Mouse (Mus musculus) intestine, postnatal 0 days (tissue): ENCODE results near the gene Dok3. TPM values are rescaled to one million over a fixed set of nuclear protein-coding genes. Genes with fewer than 3 reads are reported as not detected.

Source experiments
- ATAC-seq: fragments of 200-750 bp; cut with Nextera tagmentation; 2 replicates; pipeline ENCODE4 v1.8.0; 2017; ENCODE audit warnings: mild to moderate bottlenecking, moderate TSS enrichment, moderate library complexity
- H3K27ac ChIP-seq: fragments of 300-500 bp; sonication (generic); 2 replicates; pipeline ENCODE4 v1.5.1; 2014; ENCODE audit warnings: mild to moderate bottlenecking, low read depth, low read length, moderate library complexity
- H3K27me3 ChIP-seq: fragments of 300-500 bp; sonication (generic); replicated peaks from 2 replicates; pipeline ENCODE4 v1.6.1; 2014; ENCODE audit warnings: low read length, mixed read lengths; ENCODE audit not compliant: control insufficient read depth, insufficient read depth
- H3K36me3 ChIP-seq: fragments of 300-500 bp; sonication (generic); 2 replicates; pipeline ENCODE4 v1.6.1; 2014; ENCODE audit warnings: mild to moderate bottlenecking, moderate library complexity; ENCODE audit not compliant: control insufficient read depth, insufficient read depth
- H3K4me1 ChIP-seq: fragments of 300-500 bp; sonication (generic); replicated peaks from 2 replicates; pipeline ENCODE4 v1.6.1; 2014; ENCODE audit warnings: antibody characterized with exemption, low read length, mixed read lengths; ENCODE audit not compliant: control insufficient read depth, insufficient read depth
- H3K4me2 ChIP-seq: fragments of 300-500 bp; sonication (generic); replicated peaks from 2 replicates; pipeline ENCODE4 v1.6.1; 2014; ENCODE audit warnings: low read depth, mild to moderate bottlenecking, moderate library complexity
- H3K4me3 ChIP-seq: fragments of 300-500 bp; sonication (generic); 2 replicates; pipeline ENCODE4 v1.5.1; 2014; ENCODE audit warnings: low read depth, low read length
- H3K9ac ChIP-seq: fragments of 300-500 bp; sonication (generic); 2 replicates; pipeline ENCODE4 v1.6.1; 2014; ENCODE audit warnings: mild to moderate bottlenecking, low read depth, low read length
- H3K9me3 ChIP-seq: fragments of 300-500 bp; sonication (generic); 2 replicates; pipeline ENCODE4 v1.6.1; 2016; ENCODE audit warnings: mixed run types; ENCODE audit not compliant: control insufficient read depth
- CTCF ChIP-seq: sonication (generic); IDR thresholded peaks from 2 replicates; pipeline ENCODE4 v1.5.1; 2016; ENCODE audit warnings: low read depth, mild to moderate bottlenecking, control low read depth, antibody characterized with exemption, moderate library complexity
- WGBS: fragments of 180-500 bp; shearing (Covaris S2); extraction: QIAGEN DNeasy Blood & Tissue Kit; methylation state at CpG from one replicate; pipeline ENCODE4 v1.1.7; 2014; 5-methylcytosine and 5-hydroxymethylcytosine counted together
- polyA plus RNA-seq: library from polyadenylated mRNA; unstranded; fragments of >200 nt; fragmentation: Nextera tagmentation; extraction: Ambion mirVana; gene quantifications from 2 replicates; pipeline ENCODE4 v1.2.1, GENCODE M21; 2015

Gene Dok3
- polyA plus RNA-seq, 1 experiment from 2014 or later: 1.6 TPM

- H3K36me3 ChIP-seq: peaks cover 20% of the 10 kb centered on the region
- H3K4me1 ChIP-seq: peaks cover 7% of the 10 kb centered on the region
- H3K4me2 ChIP-seq: peak within 1 kb of the TSS; percentile 95
- ATAC-seq: peak; percentile 68
- H3K9ac ChIP-seq: peak within 1 kb of the TSS; percentile 77
- H3K4me3 ChIP-seq: peak within 1 kb of the TSS; percentile 85
- WGBS: under 1% methylated on average over 52 of the region's 55 CpGs
- no peaks in the 10 kb centered on the region for H3K27me3 ChIP-seq
- peak within 1 kb of the TSS; percentile 80 for H3K27ac ChIP-seq
- peak; percentile 94 for TF ChIP-seq CTCF
- no peaks in the 10 kb centered on the region for H3K9me3 ChIP-seq
Measured at GRCm38 (mm10) chr13:55513111-55513748, 15.9 kb downstream of the Dok3 start, which contains the start of gene Pdlim7. Gene Pdlim7 (minus strand): TSS chr13:55513676.

- H3K36me3 ChIP-seq: peaks cover 27% of the 10 kb centered on the region
- H3K27ac ChIP-seq: peak overlapping the region; percentile 80; the same call in 1 of the 2 replicates
- ATAC-seq: peak; percentile 32; the same call in 1 of the 2 replicates
- H3K4me1 ChIP-seq: peaks cover 7% of the 10 kb centered on the region
- no peaks in the 10 kb centered on the region for H3K27me3 ChIP-seq
- peak overlapping the region; percentile 85 for H3K4me3 ChIP-seq
- TF ChIP-seq CTCF: no peak
- no peaks in the 10 kb centered on the region for H3K9me3 ChIP-seq
- peak overlapping the region; percentile 95 for H3K4me2 ChIP-seq
- WGBS: 6% methylated on average over 25 of the region's 25 CpGs
- peak overlapping the region; percentile 77 for H3K9ac ChIP-seq
Measured at GRCm38 (mm10) chr13:55512379-55513031, 16.6 kb downstream of the Dok3 start.

- H3K9me3 ChIP-seq: no peaks in the 10 kb centered on the region
- no peak overlapping the region; the same call in 1 of the 2 replicates for H3K9ac ChIP-seq
- no peaks in the 10 kb centered on the region for H3K27me3 ChIP-seq
- 19% methylated on average over 5 of the region's 5 CpGs for WGBS
- peak overlapping the region; percentile 95 for H3K4me2 ChIP-seq
- H3K4me1 ChIP-seq: peaks cover 7% of the 10 kb centered on the region
- peak overlapping the region; percentile 80 for H3K27ac ChIP-seq
- TF ChIP-seq CTCF: no peak
- ATAC-seq: no peak; the same call in 1 of the 2 replicates
- H3K4me3 ChIP-seq: peak overlapping the region; percentile 85; the same call in 1 of the 2 replicates
- peaks cover 37% of the 10 kb centered on the region for H3K36me3 ChIP-seq
Measured at GRCm38 (mm10) chr13:55511492-55511861, 17.6 kb downstream of the Dok3 start.

- Histone ChIP-seq H3K36me3 (peaks cover 43% of the 10 kb centered on the region), H3K4me3 (peak overlapping the region; percentile 85; the same call in 1 of the 2 replicates), H3K9ac (no peak overlapping the region; the same call in 1 of the 2 replicates), H3K4me1 (peaks cover 7% of the 10 kb centered on the region), H3K9me3 (no peaks in the 10 kb centered on the region), H3K4me2 (peak overlapping the region; percentile 95), H3K27me3 (no peaks in the 10 kb centered on the region), H3K27ac (peak overlapping the region; percentile 80)
- ATAC-seq: peak; percentile 48
- 21% methylated on average over 6 of the region's 6 CpGs for WGBS
- peak; percentile 60 for TF ChIP-seq CTCF
Measured at GRCm38 (mm10) chr13:55510668-55511491, 18.2 kb downstream of the Dok3 start.

- no peaks in the 10 kb centered on the region for H3K9me3 ChIP-seq
- H3K9ac ChIP-seq: no peak overlapping the region
- ATAC-seq: peak; percentile 14; the same call in 1 of the 2 replicates
- 38% methylated on average over 3 of the region's 3 CpGs for WGBS
- peak overlapping the region; percentile 95 for H3K4me2 ChIP-seq
- H3K27me3 ChIP-seq: no peaks in the 10 kb centered on the region
- no peak overlapping the region for H3K4me3 ChIP-seq
- TF ChIP-seq CTCF: no peak
- peaks cover 49% of the 10 kb centered on the region for H3K36me3 ChIP-seq
- peak overlapping the region; percentile 80 for H3K27ac ChIP-seq
- H3K4me1 ChIP-seq: peaks cover 7% of the 10 kb centered on the region
Measured at GRCm38 (mm10) chr13:55510332-55510667, 18.8 kb downstream of the Dok3 start.

- Histone ChIP-seq H3K4me3 (no peak overlapping the region), H3K27ac (no peak overlapping the region), H3K4me1 (peaks cover 7% of the 10 kb centered on the region), H3K9ac (no peak overlapping the region), H3K9me3 (no peaks in the 10 kb centered on the region), H3K27me3 (no peaks in the 10 kb centered on the region), H3K36me3 (peaks cover 65% of the 10 kb centered on the region), H3K4me2 (no peak overlapping the region)
- WGBS: 91% methylated on average over 10 of the region's 10 CpGs
- ATAC-seq: no peak
- no peak for TF ChIP-seq CTCF
Measured at GRCm38 (mm10) chr13:55508531-55508930, 20.6 kb downstream of the Dok3 start.
